Mouse (Mus musculus) neural tube, embryonic 11.5 days (tissue): ENCODE measurements at regions not wholly inside any gene's neighbourhood (a gene's known extent, or its start where the extent isn't known, plus 50 kb on each side); places are given as distances from the start of the nearest gene placed in this dataset.

Experiments used
- ATAC-seq: fragments of 200-750 bp; cut with Nextera tagmentation; 2 replicates; pipeline ENCODE4 v1.8.0; 2017; ENCODE audit warnings: moderate number of reproducible peaks, mild to moderate bottlenecking, moderate TSS enrichment, moderate library complexity; ENCODE audit not compliant: insufficient read depth, low FRiP score, low TSS enrichment
- DNase-seq: peaks from one replicate; pipeline ENCODE4 v3.0.0-alpha.2; 2015; ENCODE audit warnings: low spot score
- H3K27ac ChIP-seq: fragments of 300-500 bp; sonication (generic); 2 replicates; pipeline ENCODE4 v1.5.1; 2014; ENCODE audit warnings: low read depth, mild to moderate bottlenecking, low read length
- H3K27me3 ChIP-seq: fragments of 300-500 bp; sonication (generic); 2 replicates; pipeline ENCODE4 v1.6.1; 2014; ENCODE audit warnings: mild to moderate bottlenecking, low read length, mixed read lengths; ENCODE audit not compliant: control insufficient read depth, insufficient read depth
- H3K36me3 ChIP-seq: fragments of 300-500 bp; sonication (generic); 2 replicates; pipeline ENCODE4 v1.6.1; 2014; ENCODE audit warnings: mild to moderate bottlenecking, low read length, moderate library complexity, mixed read lengths; ENCODE audit not compliant: control insufficient read depth, insufficient read depth
- H3K4me1 ChIP-seq: fragments of 300-500 bp; sonication (generic); 2 replicates; pipeline ENCODE4 v1.6.1; 2014; ENCODE audit warnings: low read length, mixed read lengths; ENCODE audit not compliant: control insufficient read depth, insufficient read depth
- H3K4me2 ChIP-seq: fragments of 300-500 bp; sonication (generic); 2 replicates; pipeline ENCODE4 v1.6.1; 2014; ENCODE audit warnings: low read depth, mild to moderate bottlenecking, moderate library complexity
- H3K4me3 ChIP-seq: fragments of 300-500 bp; sonication (generic); 2 replicates; pipeline ENCODE4 v1.5.1; 2014; ENCODE audit warnings: low read depth, low read length
- H3K9ac ChIP-seq: fragments of 300-500 bp; sonication (generic); 2 replicates; pipeline ENCODE4 v1.6.1; 2014; ENCODE audit warnings: mild to moderate bottlenecking, low read length
- H3K9me3 ChIP-seq: fragments of 300-500 bp; sonication (generic); 2 replicates; pipeline ENCODE4 v1.6.1; 2016; ENCODE audit warnings: low read length; ENCODE audit not compliant: control insufficient read depth
- WGBS: fragments of 180-500 bp; shearing (Covaris S2); extraction: QIAGEN DNeasy Blood & Tissue Kit; methylation state at CpG from one replicate; pipeline ENCODE4 v1.1.7; 2014; 5-methylcytosine and 5-hydroxymethylcytosine counted together

DNA sequence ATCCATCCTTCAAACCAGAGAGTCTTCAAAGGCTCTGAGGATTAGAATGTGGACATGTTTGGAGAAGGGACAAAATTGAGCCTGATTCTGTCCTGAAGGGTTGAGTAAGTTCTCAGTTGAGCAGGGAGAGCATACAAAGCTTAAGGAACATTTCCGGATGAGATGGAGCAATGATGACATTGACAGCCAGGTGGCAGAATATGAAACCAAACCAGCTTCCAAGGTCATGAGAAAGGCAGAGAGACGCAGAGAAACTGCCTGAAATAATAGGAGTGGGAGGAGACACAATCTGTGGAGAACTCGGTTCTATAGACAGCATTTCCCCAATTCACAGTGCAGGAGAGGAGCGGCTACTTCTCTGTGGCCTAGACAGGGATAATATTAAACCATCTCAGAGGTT, 176.0 kb downstream of the Brinp2 start:
- H3K27ac ChIP-seq = no peak overlapping the region

DNA sequence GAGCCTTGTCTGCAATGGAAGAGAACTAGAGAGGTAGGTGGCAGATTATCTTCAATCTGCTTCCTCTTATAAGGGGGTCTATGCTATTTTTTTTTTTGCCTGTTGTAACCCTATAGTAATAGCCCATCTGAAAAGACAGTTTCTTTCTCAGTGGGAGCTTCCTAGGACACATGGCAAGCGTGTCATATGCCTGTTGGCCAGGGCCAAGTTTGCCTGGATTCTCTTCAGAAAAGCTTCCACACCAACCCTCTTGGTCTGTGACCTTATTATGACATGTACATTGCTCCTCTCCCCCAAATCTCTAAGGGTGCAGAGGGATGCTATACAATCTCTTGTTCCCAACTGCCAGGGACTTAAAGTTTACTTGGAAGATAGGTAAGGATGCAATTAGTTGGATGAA, 174.8 kb downstream of the Brinp2 start:
- Histone ChIP-seq H3K4me1 (no peaks in the 10 kb centered on the region), H3K4me2 (no peak overlapping the region), H3K9me3 (no peaks in the 10 kb centered on the region), H3K27ac (no peak overlapping the region), H3K36me3 (no peaks in the 10 kb centered on the region), H3K27me3 (no peaks in the 10 kb centered on the region), H3K9ac (no peak overlapping the region), H3K4me3 (no peak overlapping the region)
- no peak for DNase-seq
- WGBS = 84% methylated on average over 1 of the region's 1 CpGs
- ATAC-seq = no peak

More for the DNA sequence above, 176.0 kb downstream of the Brinp2 start:
- H3K9ac ChIP-seq = no peak overlapping the region
- no peak overlapping the region for H3K4me2 ChIP-seq
- H3K4me3 ChIP-seq = no peak overlapping the region
- H3K4me1 ChIP-seq = no peaks in the 10 kb centered on the region
- 60% methylated on average over 4 of the region's 4 CpGs for WGBS
- no peak for DNase-seq
- no peak for ATAC-seq
- H3K27me3 ChIP-seq = no peaks in the 10 kb centered on the region
- no peaks in the 10 kb centered on the region for H3K36me3 ChIP-seq
- no peaks in the 10 kb centered on the region for H3K9me3 ChIP-seq

DNA sequence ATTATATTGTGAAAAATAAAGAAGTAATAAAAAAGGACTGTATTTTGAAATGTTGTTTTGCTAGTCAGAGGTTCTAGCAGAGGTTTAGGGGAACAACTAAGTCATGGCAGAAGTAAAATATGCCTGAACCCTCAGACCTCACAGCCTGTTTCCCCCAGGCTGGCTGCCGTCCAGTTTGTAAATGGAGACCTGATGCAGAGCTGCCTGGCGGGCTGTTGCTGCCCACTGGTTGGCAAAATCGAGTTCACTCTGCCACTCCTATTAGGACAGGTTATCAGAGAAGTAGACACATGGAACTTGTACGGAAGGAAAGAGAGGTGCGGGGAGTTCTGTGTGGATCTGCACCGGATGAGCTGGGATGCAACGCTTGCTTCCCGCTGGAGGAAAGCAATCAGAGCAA, 168.5 kb downstream of the Brinp2 start:
- 71% methylated on average over 8 of the region's 8 CpGs for WGBS
- Histone ChIP-seq H3K4me1 (no peaks in the 10 kb centered on the region), H3K36me3 (no peaks in the 10 kb centered on the region), H3K9me3 (no peaks in the 10 kb centered on the region), H3K4me3 (no peak overlapping the region), H3K9ac (no peak overlapping the region), H3K4me2 (no peak overlapping the region), H3K27me3 (no peaks in the 10 kb centered on the region), H3K27ac (no peak overlapping the region)
- DNase-seq (no peak), ATAC-seq (no peak)

DNA sequence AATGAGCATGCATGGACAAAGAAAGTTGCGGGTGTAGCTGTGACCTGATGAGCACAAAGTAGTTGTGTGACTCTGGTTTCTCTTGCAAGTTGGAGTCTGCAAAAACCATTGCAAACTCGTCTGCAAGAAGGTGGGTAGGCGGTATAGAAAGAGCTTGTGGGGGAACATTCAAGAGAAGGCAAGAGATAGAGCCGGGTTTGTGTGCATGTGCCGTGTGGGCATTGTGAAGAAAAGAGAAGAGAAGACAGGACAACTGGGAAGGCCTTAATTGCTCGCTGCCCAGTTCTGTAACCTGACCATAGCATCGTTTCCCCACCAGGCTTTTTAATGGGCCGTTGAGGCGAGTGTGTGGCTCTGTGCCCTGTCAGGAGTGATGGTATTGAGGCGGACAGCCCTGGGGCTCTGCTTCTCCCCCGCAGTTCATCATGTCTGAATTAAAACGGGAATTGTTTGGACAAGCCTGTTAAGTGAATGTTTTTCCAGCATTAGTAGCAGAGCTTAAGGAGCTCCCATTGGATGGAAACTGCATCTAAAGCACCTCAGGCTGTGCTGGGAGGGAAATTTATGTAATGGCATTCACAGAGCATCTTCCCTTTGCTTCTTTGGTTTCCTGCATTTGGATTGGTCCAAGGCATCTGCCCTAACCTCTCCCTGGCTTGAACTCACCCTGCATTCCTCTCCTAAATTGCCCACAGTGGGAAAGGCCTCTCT, 163.1 kb downstream of the Brinp2 start:
- Histone ChIP-seq H3K4me1 (no peaks in the 10 kb centered on the region), H3K27me3 (no peaks in the 10 kb centered on the region), H3K9ac (no peak overlapping the region), H3K27ac (no peak overlapping the region), H3K4me3 (no peak overlapping the region), H3K36me3 (no peaks in the 10 kb centered on the region), H3K9me3 (no peaks in the 10 kb centered on the region), H3K4me2 (no peak overlapping the region)
- 48% methylated on average over 12 of the region's 12 CpGs for WGBS
- no peak for DNase-seq
- ATAC-seq = no peak

DNA sequence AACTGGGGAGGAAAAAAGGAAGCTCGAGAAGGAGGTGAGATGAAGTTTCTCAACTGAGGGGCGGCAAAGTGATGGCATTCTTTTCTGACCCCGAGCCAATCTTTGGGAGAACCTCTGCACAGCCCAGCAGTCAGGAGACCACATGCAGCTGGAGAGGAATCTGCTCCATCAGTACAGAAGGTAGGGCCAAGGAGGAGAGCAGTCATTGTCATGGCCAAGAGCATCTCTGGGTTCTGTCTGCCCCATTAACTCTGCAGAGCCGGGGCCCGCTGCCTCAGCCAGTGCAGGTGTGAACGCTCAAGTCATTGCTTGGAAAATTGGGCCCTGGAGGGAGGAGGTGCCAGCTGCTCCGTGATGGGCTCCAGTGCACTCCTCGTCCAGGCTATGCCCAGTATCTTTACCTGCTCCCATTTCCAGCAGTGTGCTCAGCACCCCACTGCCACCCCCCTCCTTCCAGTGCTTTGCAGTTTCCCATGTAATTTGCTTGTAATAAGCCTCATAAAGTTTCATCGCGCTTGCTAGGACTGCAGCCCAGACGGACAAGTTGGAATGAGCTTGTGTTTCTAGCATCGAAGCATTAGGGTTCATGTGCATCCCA, 162.1 kb downstream of the Brinp2 start:
- no peak for DNase-seq

More for the DNA sequence above, 162.1 kb downstream of the Brinp2 start:
- H3K9ac ChIP-seq = no peak overlapping the region
- no peak overlapping the region for H3K4me3 ChIP-seq
- ATAC-seq = no peak
- no peak overlapping the region for H3K27ac ChIP-seq
- H3K4me2 ChIP-seq = no peak overlapping the region
- 77% methylated on average over 12 of the region's 12 CpGs for WGBS
- H3K4me1 ChIP-seq = no peaks in the 10 kb centered on the region
- no peaks in the 10 kb centered on the region for H3K36me3 ChIP-seq
- no peaks in the 10 kb centered on the region for H3K27me3 ChIP-seq
- H3K9me3 ChIP-seq = no peaks in the 10 kb centered on the region
